17 mouse cellular contexts compared by ENCODE assay signal in the genomic region with DNA sequence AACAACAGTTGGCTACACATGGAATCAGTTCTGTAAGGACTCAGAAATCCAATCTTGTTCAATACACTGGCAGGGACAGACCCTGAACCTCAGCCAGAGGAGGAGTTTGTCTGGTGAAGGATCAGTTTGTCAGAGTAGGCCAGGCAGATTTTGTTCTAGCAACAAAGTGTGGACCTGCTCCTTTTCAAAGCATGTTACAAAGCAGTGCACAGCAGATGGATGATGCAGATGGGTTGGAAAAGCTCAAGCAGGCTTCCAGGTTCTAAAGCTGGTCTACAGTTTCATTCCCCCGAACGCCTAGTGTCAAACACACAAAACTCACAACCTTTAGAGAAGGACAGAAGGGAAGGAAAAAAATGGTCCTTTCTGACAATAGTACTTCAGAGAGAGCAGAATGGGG. TPM values are rescaled to one million over a fixed set of nuclear protein-coding genes. Genes with fewer than 3 reads are reported as not detected.
DNase-seq lines count a peak whose midpoint lies in the region; ATAC-seq and TF ChIP-seq lines count a peak whose summit lies in the region.
"Had no signal": no experiment of that assay in that cellular context is flagged by ENCODE, and none has a peak within 500 bp of the region (broad histone marks: within the 10 kb centered on the region; RNA-seq: fewer than 3 reads in every experiment).

No protein-coding gene starts in this region.

- no peak for TF ChIP-seq CTCF in liver, embryonic 14.5 days (IDR thresholded peaks at IDR 0.05; ENCODE audit: low read depth)

- 79% methylated on average over 2 of the region's 2 CpGs for WGBS in liver, embryonic 14.5 days (ENCODE audit: insufficient replicate concordance)
- 98% methylated on average over 2 of the region's 2 CpGs for WGBS in hindbrain, embryonic 13.5 days

- peak; percentile 13 for DNase-seq in cerebellum, adult 11-12 months
- DNase-seq in cerebellum, postnatal 10 days: no peak
- DNase-seq in brain, adult 2 months (ENCODE audit: low read depth, low spot score): peak; percentile 88
- peak; percentile 81 for DNase-seq in layer of hippocampus, adult 9-11 months
- DNase-seq in liver, embryonic 14.5 days (ENCODE audit: low read depth in 3 of 3, low spot score in 3 of 3): no peak
- DNase-seq in testis, postnatal 10 days (ENCODE audit: low spot score): no peak
- no peak for DNase-seq in thymus, postnatal 0 days (ENCODE audit: low spot score)
- DNase-seq: gastrocnemius, adult 2 months; heart, postnatal 36 days; lung, adult 2 months; retina, postnatal 1 day had no signal

- TF ChIP-seq EP300 in liver, embryonic 14.5 days (IDR thresholded peaks at IDR 0.05; ENCODE audit: low read depth): no peak

- no peaks in the 10 kb centered on the region for H3K27me3 ChIP-seq in liver, embryonic 14.5 days (ENCODE audit: control insufficient read depth, insufficient read depth, low read length)
- no peaks in the 10 kb centered on the region for H3K27me3 ChIP-seq in hindbrain, embryonic 13.5 days
- H3K27me3 ChIP-seq: embryonic facial prominence, embryonic 13.5 days; kidney, embryonic 15.5 days; neural tube, embryonic 15.5 days had no signal

- ATAC-seq in liver, embryonic 14.5 days (ENCODE audit: insufficient read depth): no peak
- ATAC-seq in hindbrain, embryonic 13.5 days (ENCODE audit: low FRiP score): no peak

- peak overlapping the region; percentile 58 for H3K27ac ChIP-seq in liver, embryonic 14.5 days
- no peak overlapping the region for H3K27ac ChIP-seq in hindbrain, embryonic 13.5 days
- H3K27ac ChIP-seq: embryonic facial prominence, embryonic 13.5 days; forebrain, embryonic 10.5 days; gastrocnemius, adult 2 months; heart, embryonic 10.5 days; kidney, embryonic 15.5 days; neural tube, embryonic 15.5 days had no signal

- H3K4me2 ChIP-seq in liver, embryonic 14.5 days (ENCODE audit: low read depth): no peak overlapping the region
- H3K4me2 ChIP-seq in hindbrain, embryonic 13.5 days: no peak overlapping the region
- H3K4me2 ChIP-seq: embryonic facial prominence, embryonic 13.5 days; kidney, embryonic 15.5 days; neural tube, embryonic 15.5 days had no signal

- peak overlapping the region; percentile 13; the same call in 1 of the 2 replicates for H3K9ac ChIP-seq in liver, embryonic 14.5 days (replicated peaks)
- no peak overlapping the region for H3K9ac ChIP-seq in hindbrain, embryonic 13.5 days
- H3K9ac ChIP-seq: embryonic facial prominence, embryonic 13.5 days; kidney, embryonic 15.5 days; neural tube, embryonic 15.5 days had no signal

- H3K9me3 ChIP-seq in liver, embryonic 14.5 days (ENCODE audit: control insufficient read depth, low read length): no peaks in the 10 kb centered on the region
- no peaks in the 10 kb centered on the region for H3K9me3 ChIP-seq in hindbrain, embryonic 13.5 days
- H3K9me3 ChIP-seq: embryonic facial prominence, embryonic 13.5 days; forebrain, embryonic 10.5 days; heart, embryonic 10.5 days; kidney, embryonic 15.5 days; neural tube, embryonic 15.5 days had no signal

- peaks cover 49 to 50% of the 10 kb centered on the region in 2 experiments for H3K4me1 ChIP-seq in liver, embryonic 14.5 days (replicated peaks; ENCODE audit: control insufficient read depth in 2 of 2, insufficient read depth in 2 of 2, low read length in 1 of 2)
- 0 out of 2 replicates have a peak, but pooled peaks cover 4% of the 10 kb centered on the region for H3K4me1 ChIP-seq in hindbrain, embryonic 13.5 days (replicated peaks)
- H3K4me1 ChIP-seq: embryonic facial prominence, embryonic 13.5 days; forebrain, embryonic 10.5 days; heart, embryonic 10.5 days; kidney, embryonic 15.5 days; neural tube, embryonic 15.5 days had no signal

- no peaks in the 10 kb centered on the region; the same call in 1 of the 2 replicates for H3K36me3 ChIP-seq in liver, embryonic 14.5 days (replicated peaks; ENCODE audit: control insufficient read depth, insufficient read depth, low read depth)
- no peaks in the 10 kb centered on the region for H3K36me3 ChIP-seq in hindbrain, embryonic 13.5 days
- H3K36me3 ChIP-seq: forebrain, embryonic 10.5 days; heart, embryonic 10.5 days; kidney, embryonic 15.5 days; neural tube, embryonic 15.5 days had no signal

- H3K4me3 ChIP-seq in liver, embryonic 14.5 days (ENCODE audit: insufficient read depth in 1 of 2, low read depth in 2 of 2, low read length in 2 of 2): no peak overlapping the region
- H3K4me3 ChIP-seq in hindbrain, embryonic 13.5 days: no peak overlapping the region
- H3K4me3 ChIP-seq: embryonic facial prominence, embryonic 13.5 days; forebrain, embryonic 10.5 days; gastrocnemius, adult 2 months; heart, embryonic 10.5 days; kidney, embryonic 15.5 days; neural tube, embryonic 15.5 days had no signal

RNA-seq across cellular contexts. Expression of gene Syt14, which starts 31.6 kb away (rescaled TPM):
- 3.5 and 4.8 TPM in 2 replicates for polyA plus RNA-seq in liver, embryonic 14.5 days (2012; rRNA removed)
- polyA plus RNA-seq in liver, embryonic 14.5 days (2014; fragmentation: Nextera tagmentation; extraction: Ambion mirVana): 4.7 and 5.2 TPM in 2 replicates
- 7.5 and 7.8 TPM in 2 replicates for polyA plus RNA-seq in hindbrain, embryonic 13.5 days (2015; fragmentation: Nextera tagmentation; extraction: Ambion mirVana)
- polyA plus RNA-seq in thymus, postnatal 0 days (2015; fragmentation: Nextera tagmentation; extraction: Ambion mirVana): 1.1 and 2.0 TPM in 2 replicates

Comparison
In these comparisons a context has a peak if more than half of its experiments do, and no peak if none do; other contexts are left out.
1. DNase-seq: peak in cerebellum, adult 11-12 months (single experiment), brain, adult 2 months (single experiment) and layer of hippocampus, adult 9-11 months (single experiment); none in cerebellum, postnatal 10 days (0 of 2), liver, embryonic 14.5 days (0 of 3), testis, postnatal 10 days (single experiment) and thymus, postnatal 0 days (single experiment).